Mouse (Mus musculus): ENCODE data around the gene Igf2bp2.

Gene Igf2bp2

GRCm38 (mm10) chr16:22038554-22038953 lies 124.5 kb downstream of the Igf2bp2 start:
- no peak for DNase-seq (ENCODE audit: low spot score)

DNA sequence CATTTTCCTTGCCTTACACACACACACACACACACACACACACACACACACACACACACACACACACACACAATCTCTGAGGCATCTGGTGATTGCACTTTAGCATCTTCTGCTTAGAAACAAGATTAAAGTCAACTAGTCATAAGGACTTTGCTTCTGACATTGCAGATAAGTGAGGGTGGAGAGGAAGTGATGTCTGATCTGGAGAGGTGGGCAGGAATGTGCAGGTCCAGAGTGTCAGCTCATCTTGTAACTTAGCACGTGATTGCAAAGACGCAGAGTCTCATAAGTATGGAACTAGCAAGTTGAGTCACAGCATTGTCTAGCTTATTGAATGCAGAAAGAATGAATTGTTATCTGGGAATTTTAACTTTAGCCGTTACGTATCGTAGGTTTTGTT lies 135.6 kb downstream of the Igf2bp2 start:
- no peak for DNase-seq (ENCODE audit: low spot score)

DNA sequence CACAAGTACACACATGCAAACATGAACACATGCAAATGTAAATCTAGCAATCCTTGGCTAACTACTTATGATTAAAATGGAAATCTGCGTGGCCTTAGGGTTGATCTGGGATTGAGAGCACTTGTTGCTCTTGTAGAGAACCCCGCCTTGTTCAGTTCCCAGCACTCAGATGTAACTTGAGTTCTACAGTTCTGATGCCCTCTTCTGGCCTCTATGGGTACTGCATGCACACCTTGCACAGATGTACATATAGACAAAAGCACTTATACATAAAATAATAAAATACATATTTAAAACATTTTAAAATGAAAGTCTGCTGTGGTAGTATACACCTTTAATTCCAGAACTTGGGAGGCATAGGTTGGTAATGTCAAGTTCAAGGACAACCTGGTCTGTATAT lies 141.0 kb downstream of the Igf2bp2 start:
- DNase-seq (ENCODE audit: low spot score) = no peak

DNA sequence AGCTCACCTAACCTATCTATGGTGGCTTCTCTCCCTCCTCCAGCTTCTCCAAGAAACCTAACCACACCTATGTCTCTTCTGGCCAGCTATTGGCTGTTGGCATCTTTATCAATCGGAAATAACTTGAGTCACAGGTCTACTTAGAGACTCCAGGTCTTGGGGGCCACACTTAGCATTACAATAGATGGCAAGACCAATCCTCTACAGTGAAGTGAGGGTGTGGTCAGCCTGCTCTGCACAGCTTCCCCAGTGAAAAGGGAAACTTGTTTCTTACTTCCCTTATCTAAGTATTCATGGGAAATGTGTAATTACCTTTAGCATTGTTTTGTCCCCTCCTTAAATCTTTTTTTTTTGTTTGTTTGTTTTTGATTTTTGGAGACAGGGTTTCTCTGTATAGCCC lies 147.5 kb downstream of the Igf2bp2 start:
- no peak for DNase-seq (ENCODE audit: low spot score)

GRCm38 (mm10) chr16:22009596-22009995 lies 153.5 kb downstream of the Igf2bp2 start:
- DNase-seq (ENCODE audit: low spot score) = no peak

- peak; percentile 100 for DNase-seq (ENCODE audit: low spot score)
Measured at GRCm38 (mm10) chr16:22009099-22009584, 154.0 kb downstream of the Igf2bp2 start, which contains the start of gene Senp2. Senp2 (plus strand) TSS chr16:22009484.

Measured in urinary bladder, postnatal 10 days (tissue).